Mouse (Mus musculus) CH12.LX (cell line): ENCODE results near the gene Ccdc103. TPM values are rescaled to one million over a fixed set of nuclear protein-coding genes. Genes with fewer than 3 reads are reported as not detected.
A peak's percentile ranks its signal among the peaks of the same experiment; 100 is the strongest.

Experiments
- DNase-seq: peaks from one replicate; pipeline ENCODE4 v3.0.0-alpha.2; 2013; ENCODE audit errors: extremely low read depth
- H3K27ac ChIP-seq: 2 replicates; pipeline ENCODE4 v1.5.1; 2012; ENCODE audit warnings: low read depth, mild to moderate bottlenecking, control low read depth, moderate library complexity; ENCODE audit not compliant: insufficient read depth
- H3K27me3 ChIP-seq: replicated peaks from 2 replicates; pipeline ENCODE3; 2012; ENCODE audit warnings: inconsistent platforms
- H3K36me3 ChIP-seq, 2 experiments: replicated peaks in 1 of 2; 2 replicates each; pipeline versions ENCODE3 to v1.6.1; 2012; ENCODE audit warnings: inconsistent platforms in 1 of 2, low read length in 1 of 2, mild to moderate bottlenecking in 1 of 2, mixed read lengths in 1 of 2, moderate library complexity in 1 of 2; ENCODE audit not compliant: control insufficient read depth in 1 of 2, insufficient read depth in 1 of 2
- H3K4me1 ChIP-seq, 2 experiments: 2 replicates each; pipeline ENCODE4 v1.6.1; 2012; ENCODE audit warnings: inconsistent platforms in 1 of 2, moderate library complexity in 1 of 2; ENCODE audit not compliant: insufficient read depth in 2 of 2, control insufficient read depth in 1 of 2
- H3K4me2 ChIP-seq: 2 replicates; pipeline ENCODE4 v1.6.1; 2012; ENCODE audit warnings: low read depth, mild to moderate bottlenecking, control low read depth; ENCODE audit not compliant: poor library complexity, insufficient read depth, severe bottlenecking
- H3K4me3 ChIP-seq, 3 experiments: fragments of 150-350 bp in 1 of 3; sonication (generic) in 1 of 3; replicated peaks in 1 of 3; 2 replicates each; pipeline versions ENCODE3 to v1.5.1; 2011 to 2012; ENCODE audit warnings: low read depth in 2 of 3, low read length in 2 of 3, mild to moderate bottlenecking in 2 of 3, moderate library complexity in 2 of 3, control low read depth in 1 of 3, improper control_type of control experiment in 1 of 3, inconsistent platforms in 1 of 3, mixed read lengths in 1 of 3; ENCODE audit not compliant: poor library complexity in 1 of 3
- H3K79me2 ChIP-seq: replicated peaks from 2 replicates; pipeline ENCODE4 v1.6.1; 2012; ENCODE audit warnings: mild to moderate bottlenecking, moderate library complexity; ENCODE audit not compliant: control insufficient read depth, poor library complexity, insufficient read depth, severe bottlenecking; ENCODE audit errors: extremely low read depth
- H3K9ac ChIP-seq: 2 replicates; pipeline ENCODE4 v1.6.1; 2012; ENCODE audit warnings: low read depth, mild to moderate bottlenecking, control low read depth, moderate library complexity; ENCODE audit not compliant: insufficient read depth
- H3K9me3 ChIP-seq: replicated peaks from 2 replicates; pipeline ENCODE3; 2012; ENCODE audit warnings: low read length, inconsistent platforms, mixed read lengths
- CHD2 ChIP-seq: IDR thresholded peaks from 2 replicates; pipeline ENCODE4 v1.6.1; 2011; ENCODE audit warnings: low read length, improper control_type of control experiment
- CTCF ChIP-seq, 2 experiments: IDR thresholded peaks in 1 of 2; conservative IDR thresholded peaks in 1 of 2; 2 replicates each; pipeline ENCODE4 v1.5.1; 2011 to 2012; ENCODE audit warnings: low read depth in 2 of 2, low read length in 2 of 2, improper control_type of control experiment in 1 of 2, inconsistent platforms in 1 of 2, mild to moderate bottlenecking in 1 of 2, moderate library complexity in 1 of 2
- E2F4 ChIP-seq: IDR thresholded peaks from 2 replicates; pipeline ENCODE4 v1.6.1; 2011; ENCODE audit warnings: low read depth, low read length, improper control_type of control experiment; ENCODE audit not compliant: insufficient replicate concordance
- IRF4 ChIP-seq: IDR thresholded peaks from 2 replicates; pipeline ENCODE4 v1.6.1; 2014; ENCODE audit warnings: low read depth, mild to moderate bottlenecking, inconsistent platforms, low read length, improper control_type of control experiment
- KAT2A ChIP-seq: IDR thresholded peaks from 2 replicates; pipeline ENCODE4 v1.6.1; 2012; ENCODE audit warnings: low read length, improper control_type of control experiment, inconsistent platforms; ENCODE audit not compliant: insufficient replicate concordance
- MAFK ChIP-seq: IDR thresholded peaks from 2 replicates; pipeline ENCODE4 v1.6.1; 2011; ENCODE audit warnings: low read length, improper control_type of control experiment; ENCODE audit not compliant: insufficient replicate concordance
- MEF2A ChIP-seq: IDR thresholded peaks from 2 replicates; pipeline ENCODE4 v1.6.1; 2014; ENCODE audit warnings: low read depth, mild to moderate bottlenecking, inconsistent platforms, low read length, improper control_type of control experiment, borderline replicate concordance
- MXI1 ChIP-seq: IDR thresholded peaks from 2 replicates; pipeline ENCODE4 v1.6.1; 2011; ENCODE audit warnings: mild to moderate bottlenecking, low read depth, low read length, improper control_type of control experiment
- MYC ChIP-seq: IDR thresholded peaks from 2 replicates; pipeline ENCODE4 v1.6.1; 2011; ENCODE audit warnings: low read depth, mild to moderate bottlenecking, improper control_type of control experiment, low read length
- RAD21 ChIP-seq: IDR thresholded peaks from 2 replicates; pipeline ENCODE4 v1.6.1; 2011; ENCODE audit warnings: low read depth, mild to moderate bottlenecking, low read length, improper control_type of control experiment, moderate library complexity
- SIN3A ChIP-seq: IDR thresholded peaks from 2 replicates; pipeline ENCODE4 v1.6.1; 2012; ENCODE audit warnings: low read length, improper control_type of control experiment, inconsistent platforms
- SMC3 ChIP-seq: IDR thresholded peaks from 2 replicates; pipeline ENCODE4 v1.6.1; 2011; ENCODE audit warnings: low read depth, low read length, improper control_type of control experiment
- TBP ChIP-seq: conservative IDR thresholded peaks from 2 replicates; pipeline ENCODE4 v1.6.1; 2011; ENCODE audit warnings: low read depth, low read length, improper control_type of control experiment
- TCF12 ChIP-seq: IDR thresholded peaks from 2 replicates; pipeline ENCODE4 v1.6.1; 2014; ENCODE audit warnings: low read depth, mild to moderate bottlenecking, inconsistent platforms, low read length, improper control_type of control experiment
- USF1 ChIP-seq: IDR thresholded peaks from 2 replicates; pipeline ENCODE4 v1.6.1; 2014; ENCODE audit warnings: low read depth, mild to moderate bottlenecking, inconsistent platforms, low read length, improper control_type of control experiment
- USF2 ChIP-seq: conservative IDR thresholded peaks from 2 replicates; pipeline ENCODE4 v1.6.1; 2011; ENCODE audit warnings: low read depth, low read length, improper control_type of control experiment
- ZC3H11A ChIP-seq: IDR thresholded peaks from 2 replicates; pipeline ENCODE4 v1.6.1; 2012; ENCODE audit warnings: low read depth, mild to moderate bottlenecking, inconsistent platforms, low read length, improper control_type of control experiment
- dilution Hi-C: fragments of 300-500 bp; cut with MboI; formaldehyde crosslinking; loops from 2 replicates; pipeline ENCODE4 v1.14.3; 2020; ENCODE audit warnings: low sequenced_read_pairs; ENCODE audit not compliant: extremely low pct_unique_long_range_greater_than_20kb, extremely low pct_ligation_motif_present
- in situ Hi-C: fragments of 300-500 bp; cut with MboI; formaldehyde crosslinking; loops from 3 replicates; pipeline ENCODE4 v1.14.3; 2019; ENCODE audit warnings: low sequenced_read_pairs, low pct_ligation_motif_present, low pct_unique_long_range_greater_than_20kb, mixed read lengths
- polyA plus RNA-seq: library from polyadenylated mRNA; unstranded; fragments of >175 nt; gene quantifications from 2 replicates; pipeline ENCODE4 v1.2.1, GENCODE M21; 2012; ENCODE audit warnings: low read depth; ENCODE audit not compliant: insufficient read length
- total RNA-seq, 2 experiments: library from RNA; depleted of rRNA; stranded (reverse); fragments of 300-350 nt in 1 of 2; fragments of >200 nt in 1 of 2; gene quantifications; 2 replicates each; pipeline ENCODE4 v1.2.3; 2012 to 2014

Gene Ccdc103
- total and polyA plus RNA-seq, 3 experiments: 0.20 to 0.58 (median 0.42) TPM

DNA sequence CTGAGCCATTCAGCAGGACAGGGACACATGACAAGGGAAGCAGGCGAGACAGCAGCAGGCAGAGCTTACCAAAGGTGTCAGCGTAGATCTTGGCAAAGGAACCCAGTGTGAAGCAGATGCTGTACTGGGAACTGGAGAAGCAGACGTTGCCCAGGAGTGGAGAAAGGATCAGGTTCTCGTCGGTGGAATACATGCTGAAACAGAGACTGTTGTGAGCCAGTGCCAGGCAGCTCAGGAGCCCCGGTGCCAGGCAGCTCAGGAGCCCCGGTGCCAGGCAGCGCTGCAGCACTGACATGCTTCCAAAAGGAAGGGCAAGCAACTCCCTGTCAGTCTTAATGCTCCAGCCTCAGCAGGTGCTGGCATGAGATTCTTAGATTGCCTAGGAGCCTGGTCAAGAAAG lies 21.1 kb upstream of the Ccdc103 start:
- Histone ChIP-seq H3K4me3 (no peak overlapping the region), H3K79me2 (no peaks in the 10 kb centered on the region), H3K9ac (no peak overlapping the region), H3K4me2 (no peak overlapping the region), H3K27me3 (no peaks in the 10 kb centered on the region), H3K9me3 (no peaks in the 10 kb centered on the region), H3K36me3 (peaks cover 88 to 98% of the 10 kb centered on the region in 2 experiments), H3K4me1 (no peaks in the 10 kb centered on the region), H3K27ac (no peak overlapping the region)
- dilution Hi-C loops: no loop called here
- TF ChIP-seq TCF12 (no peak), SIN3A (no peak), MXI1 (no peak), MEF2A (no peak), USF1 (no peak), KAT2A (no peak), TBP (no peak), ZC3H11A (no peak), MAFK (no peak), E2F4 (no peak)
- in situ Hi-C loops: loop anchor here (10.0 kb wide), 1 partner anchor 85 kb away; no protein-coding TSS in a partner anchor
- DNase-seq: no peak

DNA sequence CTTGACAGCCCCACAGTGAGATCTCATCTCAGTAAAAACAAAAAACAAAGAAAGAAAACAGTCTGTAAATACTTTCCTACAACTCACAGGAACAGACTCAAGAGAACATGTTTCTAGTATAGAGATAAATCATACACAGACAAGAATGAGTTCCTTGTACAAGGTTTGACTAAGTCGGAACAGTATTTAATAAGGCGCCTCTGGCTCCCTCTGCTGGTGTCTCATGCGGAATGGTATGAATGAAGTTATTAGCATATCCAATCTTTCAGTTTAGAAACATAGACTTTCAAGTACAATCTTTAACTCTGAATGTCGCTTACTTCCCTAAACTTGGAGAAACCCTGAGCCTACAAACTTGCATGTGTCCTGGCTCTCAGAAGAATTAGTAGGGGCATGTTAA lies 16.7 kb upstream of the Ccdc103 start:
- Histone ChIP-seq H3K9me3 (no peaks in the 10 kb centered on the region), H3K4me3 (no peak overlapping the region), H3K4me2 (no peak overlapping the region), H3K4me1 (no peaks in the 10 kb centered on the region), H3K9ac (no peak overlapping the region), H3K79me2 (no peaks in the 10 kb centered on the region), H3K27ac (no peak overlapping the region), H3K36me3 (peaks cover 80 to 96% of the 10 kb centered on the region in 2 experiments), H3K27me3 (no peaks in the 10 kb centered on the region)
- peak; percentile 70 for DNase-seq
- in situ Hi-C loops: loop anchor here (10.0 kb wide), 1 partner anchor 89 kb away; no protein-coding TSS in a partner anchor
- TF ChIP-seq ZC3H11A (no peak), SMC3 (peak; percentile 70), MYC (no peak), USF2 (no peak), RAD21 (peak; percentile 52), CTCF (conservative IDR thresholded peaks at IDR 0.05 in 1 of 2, IDR thresholded peaks at IDR 0.05 in 1 of 2; ENCODE audit: low read depth in 2 of 2, low read length in 2 of 2) (peak; percentile 48 to 83; a peak in 3 of 4 replicates), IRF4 (no peak), CHD2 (no peak), USF1 (no peak)
- dilution Hi-C loops: no loop called here
